Mouse (Mus musculus) inflammation-experienced regulatory T-cells, adult 6 months (primary cell): ENCODE measurements around the gene Slc2a12. TPM values are rescaled to one million over a fixed set of nuclear protein-coding genes. Genes with fewer than 3 reads are reported as not detected.
A peak's percentile ranks its signal among the peaks of the same experiment; 100 is the strongest.

Source experiments
- ATAC-seq: one replicate; pipeline ENCODE4 v1.8.0; 2017
- polyA plus RNA-seq, 3 experiments: library from polyadenylated mRNA; unstranded; fragments of 100-300 nt; shearing (Covaris generic); gene quantifications; one replicate each; pipeline ENCODE4 v1.2.1; 2017

Slc2a12 gene
- polyA plus RNA-seq, 3 experiments from 2014 or later, result 0.09 TPM; not detected in 2

- no peak for ATAC-seq
These were observed 85.6 kb downstream of the Slc2a12 start for GRCm38 (mm10) chr10:22730266-22730991.

GRCm38 (mm10) chr10:22730992-22731271 is 86.1 kb downstream of the Slc2a12 start:
- ATAC-seq, result peak; percentile 26

GRCm38 (mm10) chr10:22731272-22732093 is 86.7 kb downstream of the Slc2a12 start, which contains the start of gene Tbpl1:
Gene Tbpl1, minus strand, starts transcription at chr10:22731938.
- peak; percentile 91 for ATAC-seq

- peak; percentile 14 for ATAC-seq
These were observed 87.4 kb downstream of the Slc2a12 start for GRCm38 (mm10) chr10:22732181-22732580.

GRCm38 (mm10) chr10:22745922-22746321 is 101.1 kb downstream of the Slc2a12 start:
- no peak for ATAC-seq

GRCm38 (mm10) chr10:22746334-22747322 is 101.8 kb downstream of the Slc2a12 start:
- ATAC-seq, result no peak

GRCm38 (mm10) chr10:22751175-22751682 is 106.4 kb downstream of the Slc2a12 start:
- no peak for ATAC-seq

Other genes with a start within 250 kb of the Slc2a12 start
- gene Tbpl1, start 86.9 kb downstream of the Slc2a12 start, polyA plus RNA-seq, result 10 to 100 TPM; 65.0 to 90.8 (median 75.4) TPM
- under 1 TPM in 1 of 3 experiments, not detected in 2; 0.27 TPM for gene Tcf21, start 175.2 kb downstream of the Slc2a12 start, polyA plus RNA-seq